Mouse (Mus musculus): ENCODE data around the gene Smtn. TPM values are rescaled to one million over a fixed set of nuclear protein-coding genes. Genes with fewer than 3 reads are reported as not detected.
A peak's percentile ranks its signal among the peaks of the same experiment; 100 is the strongest.

Gene Smtn
- polyA plus RNA-seq, 1 experiment from 2014 or later: 109 TPM

GRCm38 (mm10) chr11:3575238-3575637 lies 34.8 kb upstream of the Smtn start:
- no peak overlapping the region for H3K4me3 ChIP-seq (ENCODE audit: low read depth, low read length)
- peak; percentile 81 for ATAC-seq (ENCODE audit: insufficient number of reproducible peaks, insufficient read depth, low FRiP score, low read depth)
- no peak overlapping the region for H3K4me2 ChIP-seq (replicated peaks; ENCODE audit: low read depth, low read length)
- H3K9me3 ChIP-seq (ENCODE audit: control insufficient read depth, low read depth, low read length): no peaks in the 10 kb centered on the region
- H3K9ac ChIP-seq (replicated peaks; ENCODE audit: low read depth, low read length): no peak overlapping the region
- H3K36me3 ChIP-seq (ENCODE audit: control insufficient read depth, insufficient read depth, low read length): no peaks in the 10 kb centered on the region
- H3K4me1 ChIP-seq (ENCODE audit: control insufficient read depth, insufficient read depth, low read length): peaks cover 25% of the 10 kb centered on the region
- 31% methylated on average over 3 of the region's 3 CpGs for WGBS
- H3K27me3 ChIP-seq (ENCODE audit: control insufficient read depth, insufficient read depth, low read length): no peaks in the 10 kb centered on the region
- H3K27ac ChIP-seq (ENCODE audit: low read length): peak overlapping the region; percentile 79

DNA sequence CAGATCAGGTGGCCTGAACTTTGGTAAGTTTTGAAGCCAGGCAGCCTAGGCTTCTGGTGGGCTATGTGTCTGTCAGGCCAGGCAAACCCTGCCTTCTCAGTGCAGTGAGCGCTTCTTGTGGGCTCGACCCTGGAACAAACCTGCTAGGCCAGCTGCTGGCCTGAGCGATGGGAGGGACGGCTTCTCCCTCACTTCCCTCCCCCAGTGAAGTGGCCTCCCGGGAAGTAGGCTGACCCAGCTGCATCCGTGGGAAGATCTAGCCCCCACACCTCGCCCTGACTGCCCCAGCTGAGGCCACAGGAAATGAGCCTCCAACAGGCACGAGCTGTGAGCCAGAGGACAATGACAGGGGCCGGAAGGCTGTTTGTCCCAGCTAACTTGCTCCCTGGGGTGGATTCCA lies 32.7 kb upstream of the Smtn start:
- Histone ChIP-seq H3K36me3 (ENCODE audit: control insufficient read depth, insufficient read depth, low read length) (no peaks in the 10 kb centered on the region), H3K4me3 (ENCODE audit: low read depth, low read length) (no peak overlapping the region), H3K4me2 (replicated peaks; ENCODE audit: low read depth, low read length) (no peak overlapping the region), H3K9me3 (ENCODE audit: control insufficient read depth, low read depth, low read length) (no peaks in the 10 kb centered on the region), H3K27me3 (ENCODE audit: control insufficient read depth, insufficient read depth, low read length) (no peaks in the 10 kb centered on the region), H3K27ac (ENCODE audit: low read length) (peak overlapping the region; percentile 86), H3K9ac (replicated peaks; ENCODE audit: low read depth, low read length) (no peak overlapping the region), H3K4me1 (ENCODE audit: control insufficient read depth, insufficient read depth, low read length) (peaks cover 25% of the 10 kb centered on the region)
- ATAC-seq (ENCODE audit: insufficient number of reproducible peaks, insufficient read depth, low FRiP score, low read depth): peak; percentile 70; the same call in 1 of the 2 replicates
- 7% methylated on average over 9 of the region's 9 CpGs for WGBS

DNA sequence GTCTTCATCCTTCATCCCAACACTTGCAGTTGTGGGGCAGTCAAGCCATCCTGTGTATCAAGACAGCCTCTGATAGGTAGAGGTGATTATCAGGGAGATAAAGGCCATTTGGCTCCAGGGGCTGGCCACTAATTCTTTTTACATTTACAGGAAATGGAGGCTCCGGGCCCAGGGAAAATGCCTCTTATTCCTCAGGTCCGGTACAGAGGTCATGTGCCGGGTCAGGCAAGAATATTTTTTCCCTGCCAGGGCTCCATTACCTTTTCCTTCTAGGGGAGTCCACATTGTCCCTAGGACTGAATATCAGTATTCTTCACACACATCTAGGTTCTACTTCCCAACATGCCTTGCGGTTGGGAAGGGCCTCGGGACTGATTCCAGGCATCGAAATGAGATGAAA lies 31.8 kb upstream of the Smtn start:
- Histone ChIP-seq H3K4me2 (replicated peaks; ENCODE audit: low read depth, low read length) (no peak overlapping the region), H3K4me3 (ENCODE audit: low read depth, low read length) (no peak overlapping the region), H3K27ac (ENCODE audit: low read length) (peak overlapping the region; percentile 86), H3K9me3 (ENCODE audit: control insufficient read depth, low read depth, low read length) (no peaks in the 10 kb centered on the region), H3K9ac (replicated peaks; ENCODE audit: low read depth, low read length) (no peak overlapping the region), H3K27me3 (ENCODE audit: control insufficient read depth, insufficient read depth, low read length) (no peaks in the 10 kb centered on the region), H3K4me1 (ENCODE audit: control insufficient read depth, insufficient read depth, low read length) (peaks cover 25% of the 10 kb centered on the region), H3K36me3 (ENCODE audit: control insufficient read depth, insufficient read depth, low read length) (no peaks in the 10 kb centered on the region)
- 73% methylated on average over 6 of the region's 6 CpGs for WGBS
- no peak for ATAC-seq (ENCODE audit: insufficient number of reproducible peaks, insufficient read depth, low FRiP score, low read depth)

DNA sequence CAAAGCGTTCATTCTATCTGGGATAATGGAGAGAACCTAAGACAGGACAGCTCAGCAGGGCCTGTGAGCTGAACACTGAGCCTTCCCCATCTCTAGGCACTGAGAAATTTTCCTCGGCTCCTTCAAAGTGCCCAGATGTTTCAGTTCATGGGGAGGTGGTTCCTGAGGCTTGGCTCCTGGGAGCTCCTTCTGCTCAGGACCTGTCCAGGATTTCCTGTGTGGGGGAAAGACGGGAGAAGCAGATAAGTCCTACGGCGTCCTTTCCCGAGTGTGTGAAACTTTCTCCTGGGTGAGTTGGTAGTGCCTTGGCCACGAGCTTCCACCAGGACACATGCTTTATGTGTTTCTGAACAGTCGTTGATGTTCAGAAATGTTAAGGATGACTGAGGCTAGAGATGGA lies 29.9 kb upstream of the Smtn start:
- no peak overlapping the region for H3K9ac ChIP-seq (replicated peaks; ENCODE audit: low read depth, low read length)
- H3K36me3 ChIP-seq (ENCODE audit: control insufficient read depth, insufficient read depth, low read length): no peaks in the 10 kb centered on the region
- H3K4me1 ChIP-seq (ENCODE audit: control insufficient read depth, insufficient read depth, low read length): peaks cover 24% of the 10 kb centered on the region
- 79% methylated on average over 8 of the region's 8 CpGs for WGBS
- no peak for ATAC-seq (ENCODE audit: insufficient number of reproducible peaks, insufficient read depth, low FRiP score, low read depth)
- no peaks in the 10 kb centered on the region for H3K27me3 ChIP-seq (ENCODE audit: control insufficient read depth, insufficient read depth, low read length)
- H3K4me3 ChIP-seq (ENCODE audit: low read depth, low read length): no peak overlapping the region
- no peaks in the 10 kb centered on the region for H3K9me3 ChIP-seq (ENCODE audit: control insufficient read depth, low read depth, low read length)
- no peak overlapping the region for H3K27ac ChIP-seq (ENCODE audit: low read length)
- H3K4me2 ChIP-seq (replicated peaks; ENCODE audit: low read depth, low read length): no peak overlapping the region

DNA sequence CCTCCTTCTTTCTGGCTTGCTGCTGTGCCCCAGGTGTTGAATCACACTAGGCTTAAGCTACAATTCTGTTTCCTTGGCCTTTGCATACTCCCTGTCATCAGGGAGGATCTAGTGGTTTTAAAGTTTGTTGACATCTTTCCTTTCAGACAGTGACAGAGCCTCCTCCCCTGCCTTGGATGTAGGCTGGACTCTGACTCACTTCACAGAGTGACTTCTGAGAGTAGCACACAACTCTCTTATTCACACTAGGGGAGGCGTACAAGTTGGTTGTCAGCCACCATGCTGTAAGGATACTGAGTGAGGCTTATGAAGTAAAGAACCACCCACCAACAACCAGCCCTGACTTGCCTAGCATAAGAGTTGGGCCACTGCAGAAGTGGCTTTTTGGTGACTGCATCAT lies 27.5 kb upstream of the Smtn start:
- Histone ChIP-seq H3K9me3 (ENCODE audit: control insufficient read depth, low read depth, low read length) (no peaks in the 10 kb centered on the region), H3K4me1 (ENCODE audit: control insufficient read depth, insufficient read depth, low read length) (peaks cover 10% of the 10 kb centered on the region), H3K4me3 (ENCODE audit: low read depth, low read length) (no peak overlapping the region), H3K27me3 (ENCODE audit: control insufficient read depth, insufficient read depth, low read length) (no peaks in the 10 kb centered on the region), H3K36me3 (ENCODE audit: control insufficient read depth, insufficient read depth, low read length) (no peaks in the 10 kb centered on the region), H3K4me2 (replicated peaks; ENCODE audit: low read depth, low read length) (no peak overlapping the region), H3K27ac (ENCODE audit: low read length) (no peak overlapping the region), H3K9ac (replicated peaks; ENCODE audit: low read depth, low read length) (no peak overlapping the region)
- no peak for ATAC-seq (ENCODE audit: insufficient number of reproducible peaks, insufficient read depth, low FRiP score, low read depth)
- WGBS: 82% methylated on average over 1 of the region's 1 CpGs

DNA sequence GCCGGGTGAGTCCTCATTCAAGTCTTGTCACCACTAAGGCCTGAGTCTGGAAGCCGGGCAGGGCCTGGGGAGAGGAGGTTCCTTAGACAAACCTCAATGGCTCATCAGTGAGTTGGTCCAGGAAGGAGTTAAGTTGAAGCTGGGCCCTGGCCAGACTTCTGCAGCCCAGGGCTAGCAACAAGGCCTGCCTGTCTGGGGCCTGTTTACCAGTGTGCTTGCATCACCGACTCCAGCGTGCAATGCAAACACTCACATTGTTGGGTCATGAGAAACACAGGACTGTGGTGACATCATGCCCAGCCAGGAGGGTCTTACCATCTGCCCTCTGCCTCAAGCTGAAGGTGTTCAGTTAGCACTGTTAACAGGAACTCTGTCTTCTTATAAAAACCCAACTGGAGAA lies 25.6 kb upstream of the Smtn start:
- no peak for ATAC-seq (ENCODE audit: insufficient number of reproducible peaks, insufficient read depth, low FRiP score, low read depth)
- Histone ChIP-seq H3K27me3 (ENCODE audit: control insufficient read depth, insufficient read depth, low read length) (no peaks in the 10 kb centered on the region), H3K4me3 (ENCODE audit: low read depth, low read length) (no peak overlapping the region), H3K36me3 (ENCODE audit: control insufficient read depth, insufficient read depth, low read length) (no peaks in the 10 kb centered on the region), H3K9ac (replicated peaks; ENCODE audit: low read depth, low read length) (no peak overlapping the region), H3K4me1 (ENCODE audit: control insufficient read depth, insufficient read depth, low read length) (peaks cover 6% of the 10 kb centered on the region; the same call in 1 of the 2 replicates), H3K27ac (ENCODE audit: low read length) (peak overlapping the region; percentile 66; the same call in 1 of the 2 replicates), H3K4me2 (replicated peaks; ENCODE audit: low read depth, low read length) (no peak overlapping the region), H3K9me3 (ENCODE audit: control insufficient read depth, low read depth, low read length) (no peaks in the 10 kb centered on the region)
- 65% methylated on average over 4 of the region's 4 CpGs for WGBS

- no peaks in the 10 kb centered on the region for H3K27me3 ChIP-seq (ENCODE audit: control insufficient read depth, insufficient read depth, low read length)
Measured at GRCm38 (mm10) chr11:3564451-3564850, 24.0 kb upstream of the Smtn start.

DNA sequence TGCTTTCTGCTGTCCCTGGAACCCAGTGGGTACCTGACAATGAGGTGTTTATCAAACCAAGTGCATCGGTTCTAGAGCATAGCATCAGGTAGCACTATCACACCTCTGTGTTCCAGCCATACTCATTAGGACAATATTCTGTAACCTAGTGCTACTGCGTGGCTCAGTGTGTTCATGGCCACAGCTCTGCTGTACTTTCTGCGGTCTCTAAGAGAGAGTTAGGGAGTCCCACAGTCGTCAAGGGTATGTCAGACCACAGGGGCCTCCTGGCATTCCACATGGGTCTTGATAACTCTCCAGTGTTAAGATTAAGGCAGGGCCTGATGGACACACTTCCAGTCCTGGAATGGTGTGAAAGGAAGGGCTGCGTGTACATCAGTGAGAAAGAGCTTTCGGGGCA lies 23.4 kb upstream of the Smtn start:
- no peak for ATAC-seq (ENCODE audit: insufficient number of reproducible peaks, insufficient read depth, low FRiP score, low read depth)
- Histone ChIP-seq H3K36me3 (ENCODE audit: control insufficient read depth, insufficient read depth, low read length) (no peaks in the 10 kb centered on the region), H3K4me2 (replicated peaks; ENCODE audit: low read depth, low read length) (no peak overlapping the region), H3K27me3 (ENCODE audit: control insufficient read depth, insufficient read depth, low read length) (no peaks in the 10 kb centered on the region), H3K4me1 (ENCODE audit: control insufficient read depth, insufficient read depth, low read length) (peaks cover 6% of the 10 kb centered on the region; the same call in 1 of the 2 replicates), H3K4me3 (ENCODE audit: low read depth, low read length) (no peak overlapping the region), H3K27ac (ENCODE audit: low read length) (peak overlapping the region; percentile 59; the same call in 1 of the 2 replicates), H3K9ac (replicated peaks; ENCODE audit: low read depth, low read length) (no peak overlapping the region), H3K9me3 (ENCODE audit: control insufficient read depth, low read depth, low read length) (no peaks in the 10 kb centered on the region)
- 91% methylated on average over 6 of the region's 6 CpGs for WGBS

More at GRCm38 (mm10) chr11:3564451-3564850, 24.0 kb upstream of the Smtn start:
- peak overlapping the region; percentile 74; the same call in 1 of the 2 replicates for H3K27ac ChIP-seq (ENCODE audit: low read length)
- no peak overlapping the region for H3K4me3 ChIP-seq (ENCODE audit: low read depth, low read length)
- peaks cover 6% of the 10 kb centered on the region; the same call in 1 of the 2 replicates for H3K4me1 ChIP-seq (ENCODE audit: control insufficient read depth, insufficient read depth, low read length)
- H3K9ac ChIP-seq (replicated peaks; ENCODE audit: low read depth, low read length): no peak overlapping the region
- H3K4me2 ChIP-seq (replicated peaks; ENCODE audit: low read depth, low read length): no peak overlapping the region
- H3K9me3 ChIP-seq (ENCODE audit: control insufficient read depth, low read depth, low read length): no peaks in the 10 kb centered on the region
- ATAC-seq (ENCODE audit: insufficient number of reproducible peaks, insufficient read depth, low FRiP score, low read depth): no peak; the same call in 1 of the 2 replicates
- H3K36me3 ChIP-seq (ENCODE audit: control insufficient read depth, insufficient read depth, low read length): no peaks in the 10 kb centered on the region
- WGBS: 38% methylated on average over 7 of the region's 7 CpGs

DNA sequence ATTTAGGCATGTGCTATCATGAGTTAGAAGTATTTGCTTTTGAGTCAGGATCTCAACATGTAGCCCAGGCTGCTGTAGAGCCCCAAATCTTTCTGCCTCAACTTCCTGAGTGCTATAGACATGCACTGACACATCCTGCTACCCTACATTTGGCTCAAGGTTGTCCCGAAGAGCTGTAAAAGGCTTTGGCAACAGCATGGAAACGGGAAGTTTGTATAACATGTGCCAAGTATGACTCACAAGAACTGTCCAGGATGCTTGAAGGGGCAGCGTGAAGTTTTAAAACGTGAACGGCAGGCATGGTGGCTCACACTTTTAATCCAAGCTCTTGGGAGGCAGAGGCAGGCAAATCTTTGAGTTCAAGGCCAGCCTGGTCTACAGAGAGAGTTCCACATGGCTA lies 19.8 kb upstream of the Smtn start:
- Histone ChIP-seq H3K4me2 (replicated peaks; ENCODE audit: low read depth, low read length) (no peak overlapping the region), H3K4me3 (ENCODE audit: low read depth, low read length) (no peak overlapping the region), H3K27ac (ENCODE audit: low read length) (no peak overlapping the region), H3K9ac (replicated peaks; ENCODE audit: low read depth, low read length) (no peak overlapping the region), H3K4me1 (ENCODE audit: control insufficient read depth, insufficient read depth, low read length) (peaks cover 6% of the 10 kb centered on the region; the same call in 1 of the 2 replicates), H3K9me3 (ENCODE audit: control insufficient read depth, low read depth, low read length) (no peaks in the 10 kb centered on the region), H3K36me3 (ENCODE audit: control insufficient read depth, insufficient read depth, low read length) (no peaks in the 10 kb centered on the region), H3K27me3 (ENCODE audit: control insufficient read depth, insufficient read depth, low read length) (no peaks in the 10 kb centered on the region)
- 67% methylated on average over 5 of the region's 5 CpGs for whole genome bisulfite sequencing
- ATAC-seq (ENCODE audit: insufficient number of reproducible peaks, insufficient read depth, low FRiP score, low read depth): no peak
